Mouse (Mus musculus): ENCODE results near the gene Utp14a.

Utp14a gene

GRCm38 (mm10) chrX:48311727-48312126 lies 55.1 kb downstream of the Utp14a start:
- no peak for DNase-seq (ENCODE audit: low spot score in 2 of 2)

- peak; percentile 83 to 84 for DNase-seq (ENCODE audit: low spot score in 2 of 2)
Observed at GRCm38 (mm10) chrX:48314530-48315079, 57.9 kb downstream of the Utp14a start.

GRCm38 (mm10) chrX:48317444-48317843 lies 60.8 kb downstream of the Utp14a start:
- DNase-seq (ENCODE audit: low spot score in 2 of 2): no peak

GRCm38 (mm10) chrX:48318194-48318593 lies 61.5 kb downstream of the Utp14a start:
- peak; percentile 33 to 48 for DNase-seq (ENCODE audit: low spot score in 2 of 2)

Measured in spleen, postnatal 14 days (tissue).